Mouse (Mus musculus): Measurements from ENCODE around the gene Plvap. TPM values are rescaled to one million over a fixed set of nuclear protein-coding genes. Genes with fewer than 3 reads are reported as not detected.
"Not testable (repeated sequence)": the region's sequence is repeated elsewhere in the genome, so short reads cannot be mapped to it uniquely, and the experiment has no call there.

Plvap gene
- polyA plus RNA-seq, 2 experiments from 2014 or later = not detected

GRCm38 (mm10) chr8:71526272-71526671 is 14.7 kb upstream of the Plvap start:
- no peak for ATAC-seq

- no peak for ATAC-seq
Measured at GRCm38 (mm10) chr8:71525226-71526050, 13.9 kb upstream of the Plvap start, which contains the start of gene Ccdc194. Ccdc194 (minus strand) TSS chr8:71525711.

GRCm38 (mm10) chr8:71521634-71522033 is 10.1 kb upstream of the Plvap start:
- ATAC-seq = peak; percentile 78

- not testable (repeated sequence) for ATAC-seq
Measured at GRCm38 (mm10) chr8:71519037-71519825, 7.7 kb upstream of the Plvap start.

- no peak for ATAC-seq
Measured at GRCm38 (mm10) chr8:71516786-71517185, 5.2 kb upstream of the Plvap start.

GRCm38 (mm10) chr8:71515043-71515442 is 3.5 kb upstream of the Plvap start:
- no peak for ATAC-seq

- no peak for ATAC-seq
Measured at GRCm38 (mm10) chr8:71513018-71513754, 1.6 kb upstream of the Plvap start.

GRCm38 (mm10) chr8:71509316-71509715 is 2.2 kb downstream of the Plvap start:
- ATAC-seq = no peak

GRCm38 (mm10) chr8:71507589-71508104 is 3.9 kb downstream of the Plvap start:
- ATAC-seq = no peak

- no peak for ATAC-seq
Measured at GRCm38 (mm10) chr8:71505979-71506378, 5.6 kb downstream of the Plvap start.

- ATAC-seq = no peak
Measured at GRCm38 (mm10) chr8:71505326-71505725, 6.2 kb downstream of the Plvap start.

GRCm38 (mm10) chr8:71504349-71504748 is 7.2 kb downstream of the Plvap start:
- no peak for ATAC-seq

- no peak for ATAC-seq
Measured at GRCm38 (mm10) chr8:71498816-71499690, 12.5 kb downstream of the Plvap start.

- ATAC-seq = no peak
Measured at GRCm38 (mm10) chr8:71497881-71498501, 13.6 kb downstream of the Plvap start.

- ATAC-seq = no peak
Measured at GRCm38 (mm10) chr8:71497077-71497645, 14.4 kb downstream of the Plvap start.

- no peak for ATAC-seq
Measured at GRCm38 (mm10) chr8:71496481-71496880, 15.1 kb downstream of the Plvap start.

- no peak for ATAC-seq
Measured at GRCm38 (mm10) chr8:71495811-71496210, 15.7 kb downstream of the Plvap start.

GRCm38 (mm10) chr8:71495039-71495438 is 16.5 kb downstream of the Plvap start:
- ATAC-seq = peak; percentile 40

GRCm38 (mm10) chr8:71488454-71488853 is 23.1 kb downstream of the Plvap start:
- ATAC-seq = peak; percentile 83

- ATAC-seq = peak; percentile 30
Measured at GRCm38 (mm10) chr8:71487691-71488445, 23.7 kb downstream of the Plvap start, which contains the start of gene Gtpbp3. Gtpbp3 (plus strand) TSS chr8:71488103.
